Mouse (Mus musculus): Measurements from ENCODE around the gene Actg2. TPM values are rescaled to one million over a fixed set of nuclear protein-coding genes. Genes with fewer than 3 reads are reported as not detected.

The Actg2 gene
- polyA plus RNA-seq, 1 experiment from 2014 or later: 10.7 TPM

DNA sequence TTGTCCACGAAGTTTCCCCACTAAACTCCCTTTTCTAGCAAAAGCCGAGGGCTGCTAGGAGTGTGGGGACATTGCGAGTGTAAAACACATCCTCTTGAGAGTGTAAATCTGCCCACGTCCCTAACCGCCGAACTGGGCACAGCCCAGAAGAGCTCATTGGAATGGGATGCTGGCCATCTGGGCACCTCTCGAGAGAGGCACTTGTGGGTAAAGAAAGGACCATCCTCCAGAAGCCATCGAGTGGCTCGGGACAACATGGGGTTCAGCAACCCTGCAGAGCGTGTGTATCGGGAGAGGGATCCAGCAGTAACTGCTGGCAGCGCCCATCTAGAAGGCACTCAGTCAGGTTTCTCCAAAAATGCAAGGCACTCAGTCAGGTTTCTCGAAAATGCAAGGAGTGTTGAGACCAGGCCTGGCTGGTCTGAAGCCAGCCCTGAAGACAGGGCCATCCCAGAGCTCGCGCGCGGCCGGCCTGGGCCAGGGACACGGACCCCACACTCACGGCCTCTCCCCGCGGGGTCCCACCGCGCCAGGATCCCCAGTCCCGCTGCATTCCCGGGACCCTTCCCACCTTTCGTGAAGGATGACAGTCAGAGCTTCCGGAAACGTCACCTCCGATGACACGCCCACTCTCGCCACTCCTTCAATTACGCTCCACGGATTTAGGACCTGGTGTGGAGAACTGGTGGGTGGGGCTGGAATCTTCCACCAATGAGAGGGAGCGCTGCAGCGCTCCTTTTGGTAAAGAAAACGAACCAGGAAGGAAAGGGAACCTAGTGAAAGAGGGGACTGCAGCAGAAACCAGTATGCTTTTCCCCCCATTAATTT, 36.0 kb upstream of the Actg2 start:
- 5% methylated on average over 37 of the region's 37 CpGs for WGBS (ENCODE audit: insufficient replicate concordance)

DNA sequence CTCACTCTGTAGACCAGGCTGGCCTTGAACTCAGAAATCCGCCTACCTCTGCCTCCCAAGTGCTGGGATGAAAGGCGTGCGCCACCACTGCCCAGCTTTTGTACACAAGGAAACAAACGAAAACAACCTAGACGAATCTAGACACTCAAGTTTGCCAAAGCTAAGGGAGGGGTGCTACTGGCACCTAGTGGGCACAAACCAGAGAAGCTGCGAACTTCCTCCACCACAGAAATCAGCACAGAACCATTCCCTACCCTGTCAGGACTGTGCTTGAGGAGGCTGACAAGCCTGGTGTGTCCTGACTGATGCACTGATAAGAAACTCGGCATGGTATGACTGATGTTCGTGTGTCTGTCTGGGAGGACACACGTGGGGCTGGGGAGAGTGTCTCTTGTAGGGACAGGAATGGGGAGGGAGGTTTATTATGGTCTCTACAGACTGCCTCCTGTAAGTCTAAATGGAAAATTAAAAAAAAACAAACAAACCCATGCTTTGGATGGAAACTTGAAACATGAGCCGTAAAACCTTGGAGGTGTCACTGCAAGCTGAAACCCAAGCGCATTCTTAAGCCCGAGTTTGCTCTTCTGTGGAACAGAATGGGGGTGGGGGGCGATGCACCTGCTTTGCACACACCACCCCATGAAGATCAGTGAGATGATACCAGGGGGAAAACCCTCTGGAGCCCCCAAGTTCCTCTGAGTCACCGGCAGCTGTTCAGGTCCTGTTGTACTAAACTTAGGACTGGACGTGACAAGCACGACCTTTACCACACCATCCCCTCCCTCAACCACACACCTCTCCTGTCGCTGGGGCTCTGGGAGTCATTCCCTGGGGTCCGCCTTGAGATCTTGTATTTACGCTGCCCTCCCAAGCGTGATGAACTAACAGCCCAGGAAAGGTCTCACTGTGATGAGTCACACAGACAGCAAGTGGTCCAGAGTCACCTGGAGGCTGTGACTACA, 33.1 kb upstream of the Actg2 start:
- peaks cover 14% of the 10 kb centered on the region for H3K4me1 ChIP-seq (ENCODE audit: control insufficient read depth, insufficient read depth, low read length)
- no peak overlapping the region for H3K9ac ChIP-seq (ENCODE audit: low read depth, low read length)
- H3K27me3 ChIP-seq (ENCODE audit: control insufficient read depth, insufficient read depth, low read length): no peaks in the 10 kb centered on the region
- no peaks in the 10 kb centered on the region for H3K36me3 ChIP-seq (ENCODE audit: control insufficient read depth, insufficient read depth, low read length)
- H3K27ac ChIP-seq (ENCODE audit: low read depth, low read length): no peak overlapping the region
- H3K4me3 ChIP-seq (ENCODE audit: low read depth, low read length): no peak overlapping the region
- no peak overlapping the region for H3K4me2 ChIP-seq
- WGBS (ENCODE audit: insufficient replicate concordance): 62% methylated on average over 20 of the region's 20 CpGs
- no peak for ATAC-seq (replicated peaks; ENCODE audit: insufficient number of reproducible peaks, low FRiP score, low TSS enrichment)
- no peaks in the 10 kb centered on the region for H3K9me3 ChIP-seq (replicated peaks; ENCODE audit: control insufficient read depth, low read length)

More for the DNA sequence above, 36.0 kb upstream of the Actg2 start:
- peak; percentile 77 for ATAC-seq (replicated peaks; ENCODE audit: insufficient number of reproducible peaks, low FRiP score, low TSS enrichment)
- Histone ChIP-seq H3K9me3 (replicated peaks; ENCODE audit: control insufficient read depth, low read length) (no peaks in the 10 kb centered on the region), H3K9ac (ENCODE audit: low read depth, low read length) (peak overlapping the region; percentile 84), H3K27ac (ENCODE audit: low read depth, low read length) (peak overlapping the region; percentile 50; the same call in 1 of the 2 replicates), H3K4me1 (ENCODE audit: control insufficient read depth, insufficient read depth, low read length) (peaks cover 14% of the 10 kb centered on the region), H3K4me2 (peak overlapping the region; percentile 93), H3K36me3 (ENCODE audit: control insufficient read depth, insufficient read depth, low read length) (no peaks in the 10 kb centered on the region), H3K27me3 (ENCODE audit: control insufficient read depth, insufficient read depth, low read length) (peaks cover 5% of the 10 kb centered on the region), H3K4me3 (ENCODE audit: low read depth, low read length) (peak overlapping the region; percentile 92)

GRCm38 (mm10) chr6:83555972-83556371, 19.9 kb upstream of the Actg2 start:
- H3K4me3 ChIP-seq (ENCODE audit: low read depth, low read length): no peak overlapping the region
- peaks cover 14% of the 10 kb centered on the region for H3K4me1 ChIP-seq (ENCODE audit: control insufficient read depth, insufficient read depth, low read length)
- no peaks in the 10 kb centered on the region for H3K27me3 ChIP-seq (ENCODE audit: control insufficient read depth, insufficient read depth, low read length)
- H3K9ac ChIP-seq (ENCODE audit: low read depth, low read length): no peak overlapping the region
- peak overlapping the region; percentile 57 for H3K27ac ChIP-seq (ENCODE audit: low read depth, low read length)
- H3K9me3 ChIP-seq (replicated peaks; ENCODE audit: control insufficient read depth, low read length): no peaks in the 10 kb centered on the region
- H3K36me3 ChIP-seq (ENCODE audit: control insufficient read depth, insufficient read depth, low read length): no peaks in the 10 kb centered on the region; the same call in 1 of the 2 replicates
- WGBS (ENCODE audit: insufficient replicate concordance): 44% methylated on average over 6 of the region's 6 CpGs
- H3K4me2 ChIP-seq: no peak overlapping the region
- no peak for ATAC-seq (replicated peaks; ENCODE audit: insufficient number of reproducible peaks, low FRiP score, low TSS enrichment)

DNA sequence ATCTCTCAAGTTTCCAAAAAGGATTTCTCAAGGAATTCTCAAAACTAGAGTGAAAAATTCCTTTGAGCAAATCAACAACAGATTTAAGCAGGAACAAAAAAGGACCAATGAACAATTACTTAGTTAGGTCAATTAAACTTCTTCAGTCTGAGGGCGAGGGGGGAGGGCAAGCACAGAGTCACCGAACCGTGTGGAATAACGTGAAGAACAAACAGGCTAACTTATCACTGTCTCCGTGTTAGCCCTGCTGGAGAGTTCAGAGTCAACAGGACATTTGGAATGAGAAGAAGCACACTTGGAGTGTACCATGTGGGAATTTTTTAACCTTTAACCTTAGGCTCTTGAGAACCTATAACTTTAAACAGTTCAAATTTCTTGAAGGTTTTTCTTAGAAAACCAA, 12.3 kb upstream of the Actg2 start:
- Histone ChIP-seq H3K9ac (ENCODE audit: low read depth, low read length) (no peak overlapping the region), H3K4me3 (ENCODE audit: low read depth, low read length) (no peak overlapping the region), H3K9me3 (replicated peaks; ENCODE audit: control insufficient read depth, low read length) (no peaks in the 10 kb centered on the region), H3K4me1 (ENCODE audit: control insufficient read depth, insufficient read depth, low read length) (no peaks in the 10 kb centered on the region), H3K27me3 (ENCODE audit: control insufficient read depth, insufficient read depth, low read length) (no peaks in the 10 kb centered on the region), H3K36me3 (ENCODE audit: control insufficient read depth, insufficient read depth, low read length) (peaks cover 3% of the 10 kb centered on the region; the same call in 1 of the 2 replicates), H3K4me2 (no peak overlapping the region), H3K27ac (ENCODE audit: low read depth, low read length) (no peak overlapping the region)
- no peak for ATAC-seq (replicated peaks; ENCODE audit: insufficient number of reproducible peaks, low FRiP score, low TSS enrichment)
- 66% methylated on average over 5 of the region's 5 CpGs for WGBS (ENCODE audit: insufficient replicate concordance)

DNA sequence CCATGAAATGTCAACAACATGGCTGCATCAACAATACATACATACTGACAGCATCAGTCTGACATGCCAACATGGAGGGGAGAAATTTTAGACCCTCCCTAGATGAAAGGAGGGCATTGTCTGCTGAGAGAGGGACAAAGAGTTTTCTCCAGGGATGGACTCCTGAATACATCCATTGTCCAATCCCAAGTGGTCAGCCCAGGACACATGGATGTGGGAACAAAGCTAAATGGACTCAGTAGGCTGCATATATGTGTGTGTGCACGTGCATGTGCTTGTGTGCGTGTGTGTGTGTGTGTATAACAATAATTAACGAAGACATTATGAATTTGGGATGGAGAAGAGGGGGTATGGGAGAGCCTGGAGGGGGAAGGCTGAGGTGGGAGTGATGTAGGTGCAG, 9.7 kb upstream of the Actg2 start:
- no peak overlapping the region for H3K4me2 ChIP-seq
- ATAC-seq (replicated peaks; ENCODE audit: insufficient number of reproducible peaks, low FRiP score, low TSS enrichment): no peak
- H3K27ac ChIP-seq (ENCODE audit: low read depth, low read length): no peak overlapping the region
- 0 out of 2 replicates have a peak, but pooled peaks cover 3% of the 10 kb centered on the region for H3K36me3 ChIP-seq (ENCODE audit: control insufficient read depth, insufficient read depth, low read length)
- no peak overlapping the region for H3K4me3 ChIP-seq (ENCODE audit: low read depth, low read length)
- H3K9ac ChIP-seq (ENCODE audit: low read depth, low read length): no peak overlapping the region
- no peaks in the 10 kb centered on the region for H3K27me3 ChIP-seq (ENCODE audit: control insufficient read depth, insufficient read depth, low read length)
- H3K9me3 ChIP-seq (replicated peaks; ENCODE audit: control insufficient read depth, low read length): no peaks in the 10 kb centered on the region
- WGBS (ENCODE audit: insufficient replicate concordance): 76% methylated on average over 3 of the region's 3 CpGs
- no peaks in the 10 kb centered on the region; the same call in 1 of the 2 replicates for H3K4me1 ChIP-seq (ENCODE audit: control insufficient read depth, insufficient read depth, low read length)

- no peak overlapping the region for H3K9ac ChIP-seq (ENCODE audit: low read depth, low read length)
- no peak overlapping the region for H3K4me3 ChIP-seq (ENCODE audit: low read depth, low read length)
- H3K27me3 ChIP-seq (ENCODE audit: control insufficient read depth, insufficient read depth, low read length): no peaks in the 10 kb centered on the region
- no peaks in the 10 kb centered on the region for H3K9me3 ChIP-seq (replicated peaks; ENCODE audit: control insufficient read depth, low read length)
- peaks cover 8% of the 10 kb centered on the region; the same call in 1 of the 2 replicates for H3K4me1 ChIP-seq (ENCODE audit: control insufficient read depth, insufficient read depth, low read length)
- no peaks in the 10 kb centered on the region for H3K36me3 ChIP-seq (ENCODE audit: control insufficient read depth, insufficient read depth, low read length)
- no peak overlapping the region for H3K4me2 ChIP-seq
- peak; percentile 49 for ATAC-seq (replicated peaks; ENCODE audit: insufficient number of reproducible peaks, low FRiP score, low TSS enrichment)
- 51% methylated on average over 11 of the region's 11 CpGs for WGBS (ENCODE audit: insufficient replicate concordance)
- H3K27ac ChIP-seq (ENCODE audit: low read depth, low read length): peak overlapping the region; percentile 88
Measured at GRCm38 (mm10) chr6:83541756-83542456, 5.8 kb upstream of the Actg2 start.

- Histone ChIP-seq H3K4me2 (no peak overlapping the region), H3K4me3 (ENCODE audit: low read depth, low read length) (no peak overlapping the region), H3K9ac (ENCODE audit: low read depth, low read length) (no peak overlapping the region), H3K27ac (ENCODE audit: low read depth, low read length) (no peak overlapping the region), H3K27me3 (ENCODE audit: control insufficient read depth, insufficient read depth, low read length) (no peaks in the 10 kb centered on the region), H3K4me1 (ENCODE audit: control insufficient read depth, insufficient read depth, low read length) (peaks cover 8% of the 10 kb centered on the region; the same call in 1 of the 2 replicates), H3K9me3 (replicated peaks; ENCODE audit: control insufficient read depth, low read length) (no peaks in the 10 kb centered on the region), H3K36me3 (ENCODE audit: control insufficient read depth, insufficient read depth, low read length) (no peaks in the 10 kb centered on the region)
- ATAC-seq (replicated peaks; ENCODE audit: insufficient number of reproducible peaks, low FRiP score, low TSS enrichment): no peak
- WGBS (ENCODE audit: insufficient replicate concordance): 39% methylated on average over 4 of the region's 4 CpGs
Measured at GRCm38 (mm10) chr6:83540017-83540416, 4.0 kb upstream of the Actg2 start.

DNA sequence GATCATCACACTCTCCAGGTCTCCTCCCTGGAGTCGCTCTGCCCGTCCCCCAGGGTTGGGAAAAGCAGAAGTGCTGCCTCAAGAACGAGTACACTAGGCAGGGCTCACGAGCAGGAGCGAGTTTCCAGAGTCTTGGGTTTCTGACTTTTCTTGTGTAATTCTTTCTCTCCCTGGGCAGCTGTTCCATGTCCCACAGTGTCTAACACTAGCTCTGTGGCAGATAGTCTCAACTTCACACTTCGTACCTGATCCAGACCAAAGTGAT, 662 bp upstream of the Actg2 start:
- Histone ChIP-seq H3K4me2 (no peak overlapping the region), H3K4me1 (ENCODE audit: control insufficient read depth, insufficient read depth, low read length) (peaks cover 8% of the 10 kb centered on the region; the same call in 1 of the 2 replicates), H3K9me3 (replicated peaks; ENCODE audit: control insufficient read depth, low read length) (no peaks in the 10 kb centered on the region), H3K27me3 (ENCODE audit: control insufficient read depth, insufficient read depth, low read length) (no peaks in the 10 kb centered on the region), H3K27ac (ENCODE audit: low read depth, low read length) (no peak overlapping the region), H3K4me3 (ENCODE audit: low read depth, low read length) (no peak overlapping the region), H3K36me3 (ENCODE audit: control insufficient read depth, insufficient read depth, low read length) (no peaks in the 10 kb centered on the region), H3K9ac (ENCODE audit: low read depth, low read length) (peak overlapping the region; percentile 22; the same call in 1 of the 2 replicates)
- ATAC-seq (replicated peaks; ENCODE audit: insufficient number of reproducible peaks, low FRiP score, low TSS enrichment): no peak
- 37% methylated on average over 6 of the region's 6 CpGs for WGBS (ENCODE audit: insufficient replicate concordance)
